Mouse (Mus musculus): ENCODE results near the gene Trim71. TPM values are rescaled to one million over a fixed set of nuclear protein-coding genes. Genes with fewer than 3 reads are reported as not detected.

The Trim71 gene
- polyA plus RNA-seq, 1 experiment from 2014 or later: 0.01 TPM

DNA sequence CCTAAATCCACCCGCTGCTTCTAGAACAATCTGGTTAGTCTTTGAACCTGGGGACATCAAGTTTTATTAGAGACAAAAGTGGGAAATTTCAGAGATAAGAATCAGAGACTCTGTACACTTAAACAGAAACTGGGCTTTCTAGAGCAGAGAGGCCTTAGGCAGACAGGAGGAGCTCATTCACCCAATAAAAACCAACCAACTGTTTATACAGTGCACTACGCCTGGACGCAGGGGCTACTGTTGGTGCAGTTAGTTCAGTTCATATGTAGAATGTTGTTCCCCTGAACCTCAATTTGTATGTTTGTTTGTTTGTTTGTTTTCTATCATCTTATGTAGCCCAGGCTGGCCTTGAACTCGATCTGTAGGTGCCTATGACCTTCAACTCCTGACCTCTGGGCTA lies 77.4 kb downstream of the Trim71 start:
- DNase-seq (ENCODE audit: low spot score): no peak

GRCm38 (mm10) chr9:114484771-114485170 lies 79.4 kb downstream of the Trim71 start:
- no peak for DNase-seq (ENCODE audit: low spot score)

GRCm38 (mm10) chr9:114480940-114481339 lies 83.2 kb downstream of the Trim71 start:
- DNase-seq (ENCODE audit: low spot score): peak; percentile 30

GRCm38 (mm10) chr9:114477019-114477418 lies 87.2 kb downstream of the Trim71 start:
- DNase-seq (ENCODE audit: low spot score): no peak

DNA sequence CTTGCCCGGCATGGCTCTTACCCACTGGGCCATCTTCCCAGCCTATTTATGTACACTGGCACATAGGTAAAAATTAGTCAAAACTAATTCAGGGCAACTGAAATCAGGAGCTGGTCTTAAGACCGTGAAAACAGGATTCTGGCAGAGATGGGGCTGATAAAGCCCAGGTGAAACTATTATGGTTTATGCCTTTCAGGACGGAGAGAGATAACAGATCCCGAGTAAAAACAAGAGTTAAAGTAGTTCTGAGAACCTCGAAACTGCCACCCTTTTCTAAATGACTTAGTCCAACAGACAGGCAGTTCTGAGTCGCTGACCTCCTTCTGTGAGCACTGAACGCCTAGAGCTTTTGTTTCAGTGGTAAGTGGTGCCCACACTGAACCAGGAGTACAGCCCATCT lies 92.3 kb downstream of the Trim71 start:
- no peak for DNase-seq (ENCODE audit: low spot score)

DNA sequence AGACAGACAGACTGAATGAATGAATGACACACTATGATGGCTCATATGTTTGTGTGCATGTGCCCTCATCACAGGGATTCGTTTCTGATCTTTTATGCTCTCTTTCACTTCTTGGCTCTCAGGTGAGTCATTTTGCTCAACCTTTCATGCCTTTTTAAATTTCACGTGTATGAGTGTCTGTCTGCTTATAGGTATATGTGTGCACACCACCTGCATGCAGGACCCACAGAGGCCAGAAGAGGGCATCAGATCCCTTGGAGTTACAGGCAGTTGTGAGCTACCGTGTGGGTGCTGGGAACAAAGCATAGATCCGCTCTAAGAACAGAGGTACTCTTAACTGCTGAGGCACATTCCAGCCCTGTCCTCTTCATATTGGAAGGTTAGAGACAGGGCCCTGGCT lies 95.5 kb downstream of the Trim71 start:
- DNase-seq (ENCODE audit: low spot score): no peak

DNA sequence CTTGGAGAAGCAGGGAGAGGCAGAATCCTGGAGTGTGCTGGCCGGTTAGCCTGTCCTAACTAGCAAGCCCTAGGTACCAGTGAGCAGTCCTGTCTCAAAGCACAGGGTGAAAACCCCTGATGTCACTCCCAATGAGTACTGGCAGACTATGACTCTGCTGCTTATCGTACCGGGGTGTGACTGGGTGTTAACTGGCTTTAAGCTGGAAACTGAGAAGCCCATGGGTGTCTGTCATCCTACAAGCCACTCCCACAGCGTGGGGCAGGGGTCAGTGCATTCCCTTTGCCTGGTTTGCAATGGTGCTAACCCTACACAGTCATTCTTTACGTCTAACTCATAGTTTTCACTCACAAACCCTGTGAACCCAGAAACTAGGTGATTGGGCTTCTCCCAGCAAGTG lies 96.0 kb downstream of the Trim71 start:
- DNase-seq (ENCODE audit: low spot score): no peak

- DNase-seq (ENCODE audit: low spot score): no peak
Measured at GRCm38 (mm10) chr9:114466871-114467270, 97.3 kb downstream of the Trim71 start.

DNA sequence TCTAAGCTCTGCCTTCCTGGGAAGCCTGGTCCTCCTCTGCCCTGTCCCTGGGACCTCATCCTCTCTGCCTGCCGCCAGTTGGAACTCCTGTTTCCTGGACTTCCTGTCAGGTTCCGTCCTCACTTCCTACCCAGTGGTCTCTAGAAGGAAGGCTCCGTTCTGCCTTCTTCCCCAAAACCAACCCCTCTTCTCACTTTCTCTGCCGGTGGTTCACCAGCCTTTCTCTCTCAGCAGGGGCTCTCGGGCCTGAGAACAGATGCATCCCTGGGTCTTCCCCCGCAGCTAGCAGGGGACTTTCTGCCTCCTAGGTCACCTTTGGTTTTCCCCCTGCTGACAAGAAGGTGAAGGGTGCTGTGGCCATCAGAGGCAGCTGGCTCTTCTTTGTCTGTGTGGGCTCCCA lies 98.7 kb downstream of the Trim71 start:
- no peak for DNase-seq (ENCODE audit: low spot score)

- DNase-seq (ENCODE audit: low spot score): no peak
Measured at GRCm38 (mm10) chr9:114462569-114462968, 101.6 kb downstream of the Trim71 start.

GRCm38 (mm10) chr9:114458436-114458835 lies 105.7 kb downstream of the Trim71 start:
- DNase-seq (ENCODE audit: low spot score): no peak

Other genes with a start within 250 kb of the Trim71 start
- gene Bcl2a1c, start 234.2 kb downstream of the Trim71 start, polyA plus RNA-seq (2015; fragmentation: Nextera tagmentation; extraction: Ambion mirVana): 3.7 and 4.1 TPM in 2 replicates
- gene Crtap, start 173.7 kb downstream of the Trim71 start, polyA plus RNA-seq (2015; fragmentation: Nextera tagmentation; extraction: Ambion mirVana): 28.3 and 29.5 TPM in 2 replicates
- 34.7 and 35.0 TPM in 2 replicates for gene Glb1, start 163.3 kb downstream of the Trim71 start, polyA plus RNA-seq (2015; fragmentation: Nextera tagmentation; extraction: Ambion mirVana)
- 9.1 and 9.6 TPM in 2 replicates for gene Tmppe, start 163.3 kb downstream of the Trim71 start, polyA plus RNA-seq (2015; fragmentation: Nextera tagmentation; extraction: Ambion mirVana)
- gene Ccr4, start 59.5 kb downstream of the Trim71 start, polyA plus RNA-seq (2015; fragmentation: Nextera tagmentation; extraction: Ambion mirVana): 20.7 and 21.9 TPM in 2 replicates
- not detected in 2 replicates for gene C130032M10Rik, start 48.7 kb downstream of the Trim71 start, polyA plus RNA-seq (2015; fragmentation: Nextera tagmentation; extraction: Ambion mirVana)
- 61.8 and 64.1 TPM in 2 replicates for gene Cnot10, start 75.8 kb upstream of the Trim71 start, polyA plus RNA-seq (2015; fragmentation: Nextera tagmentation; extraction: Ambion mirVana)
- 43.0 and 51.4 TPM in 2 replicates for gene Dync1li1, start 124.4 kb upstream of the Trim71 start, polyA plus RNA-seq (2015; fragmentation: Nextera tagmentation; extraction: Ambion mirVana)
- gene Cmtm6, start 166.7 kb upstream of the Trim71 start, polyA plus RNA-seq (2015; fragmentation: Nextera tagmentation; extraction: Ambion mirVana): 92.2 and 93.4 TPM in 2 replicates
- gene Cmtm7, start 217.5 kb upstream of the Trim71 start, polyA plus RNA-seq (2015; fragmentation: Nextera tagmentation; extraction: Ambion mirVana): 299 and 301 TPM in 2 replicates